Mouse (Mus musculus): ENCODE data around the gene Yme1l1.

DNA sequence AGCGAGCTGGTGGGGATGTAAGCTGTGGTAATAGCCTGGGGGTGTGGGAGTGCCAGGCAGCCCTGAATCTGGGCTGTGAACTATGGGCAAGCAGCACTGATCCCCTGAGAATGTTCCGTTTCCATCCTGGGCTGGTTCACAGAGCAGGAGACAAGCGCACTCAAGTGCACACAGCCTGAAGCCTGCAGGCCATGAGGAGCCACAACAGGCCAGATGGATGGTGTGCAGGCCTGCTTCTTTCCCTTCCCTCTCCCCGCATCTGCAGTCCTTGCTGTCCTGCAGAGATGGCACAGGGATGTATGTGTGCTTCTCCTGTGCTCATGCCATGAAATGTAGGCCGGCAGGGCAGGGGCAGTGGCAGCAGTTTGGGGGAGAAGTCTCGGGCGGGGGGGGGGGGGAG, 69.0 kb downstream of the Yme1l1 start:
- TF ChIP-seq POLR2A (IDR thresholded peaks at IDR 0.05; ENCODE audit: borderline replicate concordance, low read depth, low read length) (no peak), CTCF (IDR thresholded peaks at IDR 0.05; ENCODE audit: low read depth, low read length) (no peak)

All from bone marrow macrophage, adult 2 months (primary cell).